Mouse (Mus musculus) kidney, postnatal 36 days (tissue): Measurements from ENCODE around the gene Pip5kl1.

Experiments
- DNase-seq, 2 experiments: peaks; one replicate each; pipeline ENCODE4 v3.0.0; 2021 to 2022; ENCODE audit warnings: mixed read lengths in 2 of 2

The Pip5kl1 gene

DNA sequence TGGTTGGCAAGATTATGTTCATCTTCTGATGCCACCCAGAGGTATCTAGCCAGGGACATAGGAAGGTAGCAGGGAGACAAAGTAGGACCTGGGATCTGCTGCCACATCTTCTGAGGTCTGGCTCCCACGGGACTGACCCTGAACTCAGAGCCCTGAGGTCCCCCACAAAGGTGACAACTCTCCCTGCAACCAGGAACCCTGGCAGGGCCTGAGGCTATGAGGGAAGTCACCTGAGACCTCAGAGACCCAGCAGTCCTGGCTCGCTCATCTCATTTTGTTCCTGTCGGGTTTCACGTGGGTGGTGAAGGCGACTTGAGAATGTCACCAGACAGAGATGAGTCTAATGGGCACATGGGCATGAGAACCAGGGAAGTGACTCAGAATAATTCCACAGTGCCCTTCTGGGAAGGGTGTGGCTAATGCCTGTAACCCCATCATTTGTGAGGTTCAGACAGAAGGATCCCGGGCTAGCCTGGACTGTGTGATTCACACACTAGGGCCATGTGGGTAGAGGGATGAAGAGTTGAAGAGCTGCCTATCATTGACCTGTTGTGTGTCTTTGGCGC, 10.6 kb downstream of the Pip5kl1 start:
- DNase-seq, result no peak

DNA sequence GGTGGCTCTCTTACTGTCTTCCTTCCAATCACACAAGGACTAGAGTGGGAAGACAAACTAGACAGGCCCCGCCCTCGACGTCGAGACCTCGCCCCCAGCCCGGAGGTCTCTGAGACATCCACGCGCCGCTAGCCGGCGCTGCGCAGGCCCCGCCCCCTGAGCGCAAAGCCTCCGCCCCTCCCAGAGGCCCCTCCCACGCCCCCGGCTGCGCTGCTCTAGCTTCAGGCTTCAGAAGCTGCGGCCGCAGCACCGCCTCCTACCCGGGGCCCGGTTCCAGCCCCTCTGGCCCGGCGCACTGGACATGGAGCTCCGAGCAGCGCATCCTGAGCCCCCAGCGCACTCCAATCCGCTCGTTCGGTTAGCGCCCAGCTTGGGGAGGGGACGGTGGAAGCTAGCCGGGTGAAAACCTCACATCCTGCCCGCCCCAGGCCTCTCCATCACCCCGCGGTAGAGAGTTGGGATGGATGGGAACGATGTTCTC, 12.3 kb downstream of the Pip5kl1 start, which contains the start of gene St6galnac4:
St6galnac4 (plus strand) TSS at position 225 of the 481 bp plus-strand sequence.
- DNase-seq, result peak; percentile 93 to 94

DNA sequence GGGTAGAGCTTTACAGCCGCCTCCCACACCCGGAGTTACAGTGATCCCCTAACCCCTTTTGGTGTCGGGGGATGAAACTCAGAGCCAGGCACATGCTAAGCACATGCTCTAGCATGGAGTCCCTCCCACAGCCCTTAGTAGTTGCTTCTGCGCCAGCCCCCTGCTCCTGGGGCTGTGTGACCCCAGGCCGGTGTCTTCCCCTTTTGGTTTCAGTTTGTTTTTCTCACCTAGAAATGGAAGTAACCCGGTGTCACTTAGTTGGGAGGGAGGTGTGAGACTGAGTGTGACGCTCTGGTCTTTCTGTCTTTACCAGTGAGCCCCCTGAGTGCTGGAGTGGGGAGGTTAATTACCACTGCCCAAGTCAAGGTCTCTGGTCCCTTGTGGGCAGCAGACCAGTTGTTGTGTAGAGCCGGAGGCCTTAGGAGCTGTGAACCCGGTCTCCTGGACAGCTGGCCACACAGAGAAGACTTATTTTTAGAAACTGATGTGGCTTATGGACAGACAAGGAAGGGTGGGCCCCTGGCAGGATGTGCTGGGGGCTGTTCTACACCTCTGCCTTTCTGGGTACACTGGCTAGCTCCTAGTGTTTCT, 13.2 kb downstream of the Pip5kl1 start:
- DNase-seq, result peak; percentile 43 to 60

DNA sequence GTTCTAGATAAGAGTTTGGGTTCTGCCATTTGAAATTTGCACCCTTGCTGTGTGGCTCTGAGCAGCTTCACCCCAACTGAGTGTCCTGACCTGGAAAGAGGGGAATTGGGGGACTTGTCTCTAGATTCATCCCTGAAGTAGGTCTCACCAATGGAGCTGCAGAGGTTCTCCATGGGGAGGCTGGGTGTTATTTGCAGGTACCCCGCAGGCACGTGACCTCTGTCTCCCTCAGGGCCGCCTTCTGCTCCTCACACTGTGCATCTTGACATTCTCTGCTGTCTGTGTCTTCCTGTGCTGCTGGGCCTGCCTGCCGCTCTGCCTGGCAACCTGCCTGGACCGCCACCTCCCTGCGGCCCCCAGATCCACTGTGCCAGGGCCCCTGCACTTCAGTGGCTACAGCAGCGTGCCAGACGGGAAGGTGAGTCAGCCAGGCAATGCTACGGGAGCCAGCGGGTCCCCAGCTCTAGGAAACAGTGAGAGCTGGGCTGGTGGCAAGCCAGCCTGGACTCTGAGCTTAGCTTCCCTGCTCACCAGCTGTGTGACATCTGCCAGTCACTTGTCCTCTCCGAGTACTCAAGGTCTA, 14.7 kb downstream of the Pip5kl1 start:
- peak; percentile 70 to 74 for DNase-seq

DNA sequence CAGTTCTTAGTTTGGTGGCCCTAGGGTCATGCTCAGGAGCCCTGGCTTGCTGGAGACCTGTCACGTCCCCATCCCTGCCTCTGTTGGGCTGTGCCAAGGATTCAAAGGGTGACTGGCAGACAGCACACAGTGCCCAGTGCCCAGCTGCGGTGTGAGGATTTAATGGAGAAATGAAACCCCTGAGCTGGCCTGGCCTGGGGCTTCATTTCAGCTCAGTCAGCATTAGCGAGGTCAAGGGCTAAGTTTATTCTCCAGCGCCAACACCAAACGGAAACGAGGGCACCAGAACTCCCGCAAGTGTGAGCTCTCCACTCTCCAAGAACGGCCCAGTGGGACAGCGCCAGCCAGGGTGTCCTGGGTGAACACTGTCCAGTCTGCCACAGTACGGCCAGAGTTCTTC, 15.6 kb downstream of the Pip5kl1 start:
- DNase-seq, result peak in 1 of 2 experiments; percentile 33

DNA sequence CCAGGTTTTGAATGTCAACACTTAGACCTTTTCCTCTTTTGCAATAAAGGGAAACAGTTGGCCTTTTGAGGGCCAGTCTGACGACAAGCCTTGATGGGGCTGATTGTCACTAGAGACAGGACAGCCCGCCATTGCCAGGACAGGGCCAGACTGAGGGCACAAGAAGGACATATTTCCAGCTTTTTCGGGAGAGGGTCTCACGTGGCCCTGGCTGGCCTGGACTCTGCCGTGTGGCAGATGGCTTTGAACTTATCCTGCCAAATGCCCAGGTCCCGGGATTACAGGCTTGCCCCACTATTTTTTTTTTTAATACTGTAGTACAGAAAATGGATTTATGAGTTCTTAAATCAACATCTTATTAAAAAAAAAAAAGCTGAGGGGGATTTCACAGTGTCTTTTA, 16.7 kb downstream of the Pip5kl1 start:
- DNase-seq, result no peak

DNA sequence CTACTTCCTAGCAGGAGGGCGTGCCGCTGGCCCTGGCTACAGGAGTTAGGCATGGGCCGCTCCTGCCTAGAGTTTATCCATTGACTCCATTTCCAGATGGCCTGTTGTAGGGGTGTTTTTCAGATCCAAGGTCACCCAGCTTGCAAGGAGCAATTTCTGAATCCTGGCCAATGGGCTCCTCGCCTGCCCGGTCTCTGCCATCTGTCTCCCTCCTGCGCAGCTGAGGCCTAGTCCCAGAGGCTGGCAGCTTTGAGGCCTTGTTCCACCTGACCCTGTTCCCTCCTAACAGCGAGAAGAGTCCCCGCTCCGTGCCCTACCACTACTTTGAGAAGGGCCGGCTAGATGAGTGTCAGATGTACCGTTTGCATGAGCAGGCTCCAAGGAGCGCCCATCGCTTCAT, 22.1 kb downstream of the Pip5kl1 start:
- no peak for DNase-seq

DNA sequence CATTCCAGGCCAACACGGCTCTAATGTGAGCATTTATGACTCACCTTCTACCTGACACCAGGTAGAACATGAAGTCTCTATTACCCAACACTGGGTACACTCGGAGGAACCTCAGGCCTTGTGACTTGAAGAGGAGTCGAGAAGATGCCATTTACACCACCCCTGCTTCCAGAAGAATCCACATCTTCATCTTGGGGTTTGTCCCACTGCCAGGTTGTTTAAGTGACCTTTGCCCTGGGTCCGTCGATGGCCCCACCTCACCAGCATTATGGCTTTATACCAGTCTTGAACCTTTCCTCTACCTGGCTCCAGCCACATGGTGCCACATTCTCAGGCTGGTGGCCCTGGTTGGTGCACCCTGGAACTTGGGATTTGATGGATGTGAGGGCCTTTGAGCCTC, 22.7 kb downstream of the Pip5kl1 start:
- no peak for DNase-seq

DNA sequence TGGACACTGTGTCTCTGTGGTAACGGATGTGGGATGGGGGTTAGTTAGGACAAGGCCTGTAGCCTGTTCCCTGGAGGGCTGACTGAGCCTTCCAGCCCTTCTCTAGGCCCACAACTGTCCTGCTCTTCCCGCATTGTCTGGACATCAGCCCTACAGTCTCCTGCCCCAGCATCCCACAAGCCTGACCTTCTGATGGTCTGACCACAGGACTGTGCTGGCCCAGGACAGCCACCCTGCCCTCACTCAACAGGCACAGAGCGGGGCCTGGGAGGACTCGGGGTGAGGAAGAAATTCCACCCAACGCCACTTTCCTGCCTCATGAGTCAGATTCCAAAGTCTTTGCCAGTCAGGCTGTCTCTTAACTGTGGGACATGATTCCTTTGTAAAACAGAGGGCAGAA, 23.1 kb downstream of the Pip5kl1 start:
- no peak for DNase-seq

DNA sequence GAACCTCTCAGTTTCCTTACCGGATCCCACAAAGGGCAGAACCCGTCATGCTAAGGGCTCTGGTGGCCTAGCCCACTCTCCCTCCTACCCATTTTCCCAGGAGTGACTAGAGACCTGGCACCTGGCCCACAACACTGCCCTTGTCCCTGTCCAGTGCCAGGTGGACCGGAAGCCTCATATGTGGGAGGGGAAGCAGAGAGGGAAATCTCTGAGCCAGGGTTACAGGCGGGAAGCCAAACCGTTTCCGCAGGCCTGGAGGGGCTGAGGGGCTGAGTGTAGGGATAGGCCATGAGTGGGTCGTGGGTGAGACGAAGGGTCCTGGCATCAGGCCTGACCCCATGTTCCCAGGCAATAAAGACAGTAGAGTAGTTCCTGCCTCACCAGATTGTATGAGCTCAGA, 23.9 kb downstream of the Pip5kl1 start:
- DNase-seq, result peak; percentile 49 to 72

DNA sequence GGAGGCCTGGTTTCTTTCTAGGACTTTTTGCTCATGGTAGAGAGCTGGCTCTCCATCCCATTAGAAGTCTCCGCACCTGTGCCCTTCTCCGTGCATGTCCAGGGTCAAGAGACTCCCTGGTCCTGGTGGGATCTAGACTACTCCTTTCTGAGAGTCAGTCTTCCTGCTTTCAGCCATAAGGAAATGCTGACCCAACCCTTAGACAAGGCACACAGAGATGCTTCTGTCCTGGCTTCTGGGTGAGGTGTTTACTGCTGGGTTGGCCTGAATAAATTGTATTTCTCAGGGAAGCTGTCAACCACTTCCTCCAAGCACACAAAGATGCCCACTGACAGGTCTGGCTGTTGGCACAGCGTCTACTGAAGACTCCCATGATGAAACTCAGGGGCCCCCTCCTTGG, 24.8 kb downstream of the Pip5kl1 start, which contains the start of gene St6galnac6:
St6galnac6 (plus strand) TSS at position 301 of the 400 bp plus-strand sequence.
- no peak for DNase-seq

DNA sequence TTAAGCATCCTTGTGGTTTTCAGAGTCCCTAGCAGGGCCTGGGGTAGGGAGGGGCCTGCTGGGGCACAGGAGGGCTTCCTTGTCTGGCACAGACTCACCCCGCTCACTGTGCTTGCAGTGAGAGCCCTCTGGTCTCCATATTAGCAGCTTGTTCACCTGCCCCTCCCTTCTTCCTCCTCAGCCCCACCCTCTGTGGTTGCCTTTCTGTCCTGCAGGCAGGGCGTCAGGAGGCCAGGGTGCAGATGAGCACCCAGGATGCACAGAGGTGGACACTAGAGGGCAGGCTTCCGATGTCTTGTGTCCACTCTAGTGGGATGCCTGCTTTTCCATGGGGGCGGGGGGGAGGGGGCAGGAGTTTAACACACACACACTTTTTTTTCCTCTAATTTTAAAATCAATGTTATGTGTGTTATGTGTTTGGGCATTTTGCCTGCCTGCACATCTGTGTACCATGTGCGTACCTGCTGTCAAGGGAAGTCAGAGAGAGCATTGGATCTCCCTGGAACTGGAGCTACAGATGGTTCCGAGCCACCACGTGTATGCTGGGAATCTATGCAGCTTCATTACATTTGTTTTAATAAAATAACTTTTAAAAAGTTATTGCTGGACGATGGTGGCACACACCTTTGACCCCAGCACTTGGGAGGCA, 26.9 kb downstream of the Pip5kl1 start:
- DNase-seq, result peak in 1 of 2 experiments; percentile 69

DNA sequence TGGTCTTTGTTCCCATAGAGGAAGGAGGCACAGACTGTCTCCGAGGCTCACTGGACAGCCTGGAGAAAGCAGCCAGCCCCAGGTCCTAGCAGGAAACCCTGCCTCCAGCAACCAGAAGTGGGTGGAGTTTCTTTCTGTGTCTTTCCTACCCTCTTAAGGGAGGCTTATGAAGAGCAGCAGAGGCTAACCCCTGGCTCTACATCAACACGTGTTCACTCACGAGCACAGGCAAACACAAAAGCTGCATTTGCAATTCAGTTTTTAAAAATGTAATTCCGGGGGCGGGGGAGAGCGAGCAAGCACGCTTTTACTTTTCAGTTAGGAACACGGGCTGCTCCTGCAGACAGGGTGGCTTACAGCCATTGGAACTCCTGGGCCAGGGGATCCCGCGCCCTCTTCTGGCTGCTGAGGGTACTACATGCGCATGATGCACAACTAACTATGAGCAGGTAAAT, 28.0 kb downstream of the Pip5kl1 start:
- peak; percentile 88 to 95 for DNase-seq

DNA sequence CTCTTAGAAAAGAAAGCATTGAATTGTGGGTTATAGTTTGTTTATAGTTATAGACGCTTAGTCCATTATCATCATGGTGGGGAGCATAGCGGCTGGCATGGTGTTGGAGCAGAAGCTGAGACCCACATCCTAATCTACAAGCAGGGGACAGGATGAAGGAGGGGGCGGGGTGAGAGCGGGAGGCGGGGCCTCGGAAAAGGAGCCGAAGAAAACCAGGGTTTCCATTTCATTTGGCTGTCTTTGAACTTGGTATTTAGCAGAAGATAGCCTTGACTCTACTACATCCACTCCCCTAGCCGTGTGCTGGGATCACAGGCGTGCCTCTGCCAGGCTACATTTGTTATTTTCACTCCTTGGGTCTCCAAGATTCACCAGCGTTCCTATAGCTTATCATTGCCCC, 30.0 kb downstream of the Pip5kl1 start:
- no peak for DNase-seq

DNA sequence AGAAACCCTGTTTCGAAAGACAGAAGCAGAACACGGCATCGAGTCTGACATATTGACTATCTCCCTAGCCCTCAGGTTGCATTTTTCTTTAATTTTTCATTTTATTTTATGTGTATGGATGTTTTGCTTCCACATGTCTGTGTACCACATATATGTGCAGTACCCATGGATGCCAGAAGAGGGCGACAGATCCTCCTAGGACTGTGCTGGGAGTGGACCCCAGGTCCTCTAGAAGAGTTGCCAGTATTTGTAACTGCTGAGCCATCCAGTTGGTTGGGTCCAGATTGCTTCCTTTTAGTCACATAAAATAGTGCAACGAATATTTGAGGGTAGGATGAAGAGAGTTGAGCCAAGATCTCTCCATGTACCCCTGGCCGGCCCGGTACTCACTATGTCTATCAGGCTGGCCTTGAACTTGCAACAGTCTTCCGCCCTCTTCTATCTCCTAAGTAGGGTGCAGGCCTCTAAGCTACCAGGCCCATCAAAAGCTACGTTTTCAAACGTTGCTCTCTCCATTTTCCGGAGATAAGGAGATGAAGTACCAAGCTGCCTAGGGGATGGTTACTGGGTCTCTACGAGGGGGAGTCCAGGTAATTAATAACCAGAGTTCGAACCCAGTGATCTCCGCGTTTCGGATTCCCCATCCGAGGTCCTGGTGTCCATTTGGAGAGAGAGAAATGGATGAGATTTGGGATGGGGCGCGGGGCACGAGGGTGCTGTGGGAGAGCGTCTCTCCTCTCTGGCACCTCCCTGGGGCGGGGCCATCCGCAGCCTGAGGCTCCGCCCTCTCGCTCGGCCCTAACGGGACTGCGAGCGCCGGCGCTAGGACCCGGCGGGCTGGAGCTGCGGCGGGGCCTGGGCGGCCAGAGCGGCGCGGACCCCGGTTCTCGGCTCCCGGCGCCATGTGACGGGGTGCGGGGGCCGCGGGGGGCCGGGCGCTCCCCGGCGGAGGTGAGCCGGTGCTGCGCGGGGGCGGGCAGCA, 31.9 kb downstream of the Pip5kl1 start:
- peak; percentile 74 to 91 for DNase-seq

DNA sequence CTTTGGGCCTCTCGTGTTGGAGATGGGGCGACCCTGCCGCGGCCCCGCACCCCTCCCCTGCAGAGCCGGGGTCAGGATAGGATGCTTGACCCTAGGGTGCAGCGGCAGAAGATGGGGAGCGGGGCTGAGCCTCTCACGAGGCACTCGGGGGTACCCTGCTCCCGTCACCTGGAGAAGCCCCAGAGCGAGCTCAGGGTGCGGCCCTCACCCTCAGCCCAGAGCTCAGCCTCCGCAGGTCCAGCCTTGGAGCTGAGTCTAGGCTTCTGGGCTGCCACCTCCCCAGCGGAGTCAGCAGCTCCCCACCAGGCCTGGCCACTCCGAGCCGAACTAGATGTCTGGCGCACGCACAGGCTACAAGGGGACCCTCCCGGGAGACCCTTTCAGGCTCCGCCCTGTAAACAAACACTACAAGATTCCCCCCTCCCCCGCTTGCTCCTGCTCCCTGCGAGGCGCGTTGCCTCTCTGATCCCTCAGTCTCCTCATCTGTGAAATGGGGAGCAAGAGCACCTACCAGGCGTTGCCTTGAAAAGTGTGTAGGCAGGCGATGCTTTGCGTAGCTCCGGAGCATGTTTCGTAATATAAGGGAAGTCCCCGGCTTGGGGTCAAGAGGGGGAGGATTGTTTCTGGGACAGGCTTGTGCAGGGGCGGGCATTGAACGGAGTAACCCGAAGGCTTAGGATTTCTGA, 32.8 kb downstream of the Pip5kl1 start:
- DNase-seq, result peak in 1 of 2 experiments; percentile 36

DNA sequence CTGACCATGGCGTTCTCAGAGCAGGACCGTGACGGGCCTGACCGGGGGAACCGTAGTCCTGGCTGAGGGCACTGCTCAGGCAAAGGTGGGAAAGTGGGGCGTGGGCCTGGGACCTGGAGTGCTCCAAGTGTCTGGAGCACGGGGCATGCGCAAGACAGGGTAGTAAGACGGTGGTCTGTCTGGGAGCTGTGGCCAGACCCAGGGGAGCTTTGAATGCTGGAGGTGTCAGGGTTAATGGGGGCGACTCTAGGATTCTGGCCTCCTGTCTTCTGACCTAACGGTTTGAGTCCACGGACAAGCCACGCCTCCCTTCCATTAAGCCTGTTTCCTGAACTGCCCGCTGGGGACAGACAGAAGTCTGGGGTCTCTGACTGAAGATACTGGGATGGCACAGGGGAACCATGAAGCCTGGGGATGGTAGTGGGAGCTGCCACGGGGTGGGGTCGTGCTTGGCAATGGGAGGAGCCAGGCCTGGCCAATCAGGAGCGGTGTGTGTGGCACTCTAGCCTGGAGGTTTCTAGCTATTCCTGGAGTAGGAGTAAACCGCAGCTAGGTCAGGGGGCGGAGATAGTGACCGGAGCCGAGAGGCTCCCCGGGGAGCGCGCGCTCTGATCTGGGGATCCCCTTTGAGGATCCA, 33.7 kb downstream of the Pip5kl1 start:
- DNase-seq, result peak; percentile 57 to 73

DNA sequence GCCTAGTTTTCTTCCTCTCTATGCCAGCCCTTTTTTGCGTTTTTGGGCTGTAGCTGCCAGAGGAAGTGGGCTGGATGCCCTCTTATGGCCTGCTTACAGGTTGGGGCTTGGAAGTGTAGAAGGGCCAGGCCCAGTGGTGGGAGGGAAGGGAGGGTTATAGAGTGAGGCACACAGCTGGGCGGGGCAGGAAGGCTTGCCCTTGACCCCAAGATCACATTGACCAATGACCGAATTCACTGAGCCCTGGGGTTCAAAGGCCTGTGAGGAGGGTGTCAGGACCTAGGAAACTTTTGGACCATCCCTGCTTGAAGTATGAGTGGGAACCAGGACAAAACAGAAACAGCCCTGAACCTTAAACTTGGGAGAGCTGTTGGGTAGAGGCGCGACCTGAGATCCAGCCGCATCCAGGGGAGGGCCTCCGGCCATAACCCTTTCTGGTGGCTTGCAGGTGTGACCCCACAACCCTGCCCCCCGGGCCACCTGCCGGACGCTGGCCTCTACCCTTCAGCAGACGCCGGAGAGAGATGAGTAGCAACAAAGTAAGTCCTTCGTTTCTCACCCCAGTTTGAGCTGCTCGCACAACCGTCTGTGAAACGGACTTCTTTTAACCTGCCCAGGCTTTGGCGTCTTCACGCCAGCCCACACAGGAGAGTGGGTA, 34.3 kb downstream of the Pip5kl1 start:
- DNase-seq, result peak in 1 of 2 experiments; percentile 36

DNA sequence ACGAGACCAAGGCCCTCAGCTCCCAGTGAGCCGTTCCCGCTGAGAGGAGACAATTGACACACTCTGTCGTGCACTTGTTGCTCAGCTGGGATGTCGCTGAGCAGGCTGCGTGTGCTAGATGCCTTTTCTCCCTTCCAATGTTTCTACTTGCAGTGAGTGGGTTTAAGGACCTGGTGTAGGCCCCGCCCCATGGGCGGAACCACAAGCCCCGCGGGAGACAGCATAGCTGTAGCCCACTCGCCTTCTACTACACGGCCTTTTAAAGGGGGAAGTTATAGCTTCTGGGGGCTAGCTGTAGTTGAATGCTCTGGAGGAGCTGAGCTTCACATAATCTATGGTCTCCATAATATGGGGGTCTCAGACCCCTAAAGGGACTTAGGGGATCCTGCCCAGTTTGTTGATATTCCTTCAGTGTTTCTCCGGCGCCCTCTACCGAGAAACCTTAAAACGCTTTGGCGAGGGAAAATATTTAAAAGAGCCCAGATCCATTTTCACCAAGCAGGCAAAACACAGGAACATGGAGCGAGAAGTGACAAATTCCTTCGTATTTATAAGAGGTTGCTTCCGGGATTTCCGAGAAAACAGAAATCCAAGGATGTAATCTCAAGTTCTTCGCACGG, 36.1 kb downstream of the Pip5kl1 start:
- peak in 1 of 2 experiments; percentile 73 for DNase-seq

DNA sequence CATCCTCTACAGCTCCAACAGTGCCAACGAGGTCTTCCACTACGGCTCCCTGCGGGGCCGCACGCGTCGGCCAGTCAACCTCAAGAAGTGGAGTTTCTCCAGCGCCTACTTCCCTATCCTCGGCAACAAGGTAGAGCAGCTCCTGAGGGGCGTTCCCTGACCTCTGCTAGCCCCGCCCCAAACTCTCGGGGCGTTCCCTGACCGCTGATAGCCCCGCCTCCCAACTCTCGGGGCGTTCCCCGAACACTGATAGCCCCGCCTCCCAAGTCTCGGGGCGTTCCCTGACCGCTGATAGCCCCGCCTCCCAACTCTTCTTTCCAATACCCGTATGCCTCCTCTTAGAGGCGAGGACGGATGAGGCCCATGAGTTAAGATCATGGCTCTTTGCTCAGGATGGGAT, 37.7 kb downstream of the Pip5kl1 start:
- DNase-seq, result no peak
